Mouse (Mus musculus) limb, embryonic 12.5 days (tissue): ENCODE results near the gene Ssbp3. TPM values are rescaled to one million over a fixed set of nuclear protein-coding genes. Genes with fewer than 3 reads are reported as not detected.

Source experiments
- ATAC-seq: fragments of 200-750 bp; cut with Nextera tagmentation; 2 replicates; pipeline ENCODE4 v1.8.0; 2017; ENCODE audit warnings: low read depth, moderate TSS enrichment; ENCODE audit not compliant: insufficient number of reproducible peaks, insufficient read depth, low FRiP score, low TSS enrichment
- H3K27ac ChIP-seq: fragments of 300-500 bp; sonication (generic); 2 replicates; pipeline ENCODE4 v1.5.1; 2016; ENCODE audit warnings: mild to moderate bottlenecking, moderate library complexity
- H3K27me3 ChIP-seq: fragments of 300-500 bp; sonication (generic); 2 replicates; pipeline ENCODE4 v1.6.1; 2016; ENCODE audit warnings: mild to moderate bottlenecking, moderate library complexity
- H3K36me3 ChIP-seq: fragments of 300-500 bp; sonication (generic); 2 replicates; pipeline ENCODE4 v1.6.1; 2016; ENCODE audit warnings: mild to moderate bottlenecking, moderate library complexity
- H3K4me1 ChIP-seq: fragments of 300-500 bp; sonication (generic); replicated peaks from 2 replicates; pipeline ENCODE4 v1.6.1; 2016
- H3K4me2 ChIP-seq: fragments of 300-500 bp; sonication (generic); 2 replicates; pipeline ENCODE4 v1.6.1; 2016; ENCODE audit warnings: mild to moderate bottlenecking, moderate library complexity
- H3K4me3 ChIP-seq: fragments of 300-500 bp; sonication (generic); replicated peaks from 2 replicates; pipeline ENCODE4 v1.5.1; 2016; ENCODE audit warnings: mild to moderate bottlenecking
- H3K9ac ChIP-seq: fragments of 300-500 bp; sonication (generic); replicated peaks from 2 replicates; pipeline ENCODE4 v1.6.1; 2016; ENCODE audit warnings: mild to moderate bottlenecking, moderate library complexity
- H3K9me3 ChIP-seq: fragments of 300-500 bp; sonication (generic); 2 replicates; pipeline ENCODE4 v1.6.1; 2016; ENCODE audit warnings: mild to moderate bottlenecking, moderate library complexity
- WGBS: fragments of 180-500 bp; shearing (Covaris S2); methylation state at CpG from one replicate; pipeline ENCODE4 v1.1.7; 2016; 5-methylcytosine and 5-hydroxymethylcytosine counted together
- polyA plus RNA-seq: library from polyadenylated mRNA; unstranded; fragments of >200 nt; fragmentation: Nextera tagmentation; extraction: Ambion mirVana; gene quantifications from 2 replicates; pipeline ENCODE4 v1.2.1, GENCODE M21; 2016

The Ssbp3 gene
- polyA plus RNA-seq, 1 experiment from 2014 or later = 295 TPM

GRCm38 (mm10) chr4:106987725-106988364, 77.3 kb downstream of the Ssbp3 start:
- H3K27ac ChIP-seq = peak overlapping the region; percentile 36
- H3K9ac ChIP-seq = 0 out of 2 replicates have a peak overlapping the region, but pooled peaks have one; percentile 31
- 30% methylated on average over 7 of the region's 7 CpGs for WGBS
- ATAC-seq = no peak
- no peak overlapping the region for H3K4me2 ChIP-seq
- peaks cover 72% of the 10 kb centered on the region for H3K4me1 ChIP-seq
- no peak overlapping the region for H3K4me3 ChIP-seq
- no peaks in the 10 kb centered on the region for H3K9me3 ChIP-seq
- H3K27me3 ChIP-seq = no peaks in the 10 kb centered on the region
- H3K36me3 ChIP-seq = peaks cover 28% of the 10 kb centered on the region

- no peak overlapping the region for H3K9ac ChIP-seq
- no peak overlapping the region for H3K4me3 ChIP-seq
- no peak for ATAC-seq
- no peaks in the 10 kb centered on the region for H3K9me3 ChIP-seq
- H3K27ac ChIP-seq = peak overlapping the region; percentile 70; the same call in 1 of the 2 replicates
- peaks cover 68% of the 10 kb centered on the region for H3K4me1 ChIP-seq
- H3K36me3 ChIP-seq = peaks cover 28% of the 10 kb centered on the region
- 65% methylated on average over 6 of the region's 6 CpGs for WGBS
- H3K27me3 ChIP-seq = no peaks in the 10 kb centered on the region
- no peak overlapping the region for H3K4me2 ChIP-seq
Measured at GRCm38 (mm10) chr4:106988886-106989225, 78.4 kb downstream of the Ssbp3 start.

DNA sequence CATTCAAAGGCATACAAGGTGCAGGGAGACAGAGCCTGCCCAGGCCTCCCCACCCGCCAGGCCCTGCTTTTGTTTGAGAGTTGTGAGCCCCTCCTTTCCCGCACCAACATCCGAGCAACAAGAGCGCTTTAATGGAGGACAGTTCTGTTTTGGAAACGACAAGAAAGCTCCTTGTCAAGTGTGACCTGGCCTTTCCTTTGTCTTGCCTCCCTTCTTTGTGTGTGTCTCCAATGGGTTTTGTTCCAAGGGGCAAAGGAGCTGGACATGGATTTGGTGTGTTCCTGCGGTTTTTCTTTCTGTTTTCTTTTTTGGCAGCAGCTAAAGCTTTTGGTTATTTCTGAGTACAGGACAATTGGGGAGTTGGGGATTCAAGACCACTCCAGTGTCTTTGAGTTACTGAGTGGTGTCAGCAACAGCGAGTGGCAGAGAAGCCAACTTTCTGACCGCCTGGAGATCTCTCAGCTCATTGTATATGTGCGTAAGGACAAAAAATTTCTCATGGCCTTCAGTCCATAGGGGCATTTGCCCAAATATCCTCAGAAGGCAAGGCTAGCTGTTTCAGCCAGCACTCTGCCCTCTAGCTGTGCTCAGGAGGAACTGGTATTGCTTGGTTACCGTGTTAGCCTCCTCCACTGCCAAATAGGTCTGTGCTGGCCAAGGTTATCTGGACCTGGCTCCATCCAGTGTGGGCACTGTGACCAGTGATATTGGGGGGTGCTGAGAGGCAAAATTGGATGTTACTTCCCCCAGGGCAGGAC, 78.9 kb downstream of the Ssbp3 start:
- Histone ChIP-seq H3K27ac (peak overlapping the region; percentile 70; the same call in 1 of the 2 replicates), H3K27me3 (no peaks in the 10 kb centered on the region), H3K36me3 (peaks cover 30% of the 10 kb centered on the region), H3K9ac (no peak overlapping the region), H3K4me1 (peaks cover 68% of the 10 kb centered on the region), H3K4me2 (no peak overlapping the region), H3K9me3 (no peaks in the 10 kb centered on the region), H3K4me3 (no peak overlapping the region)
- ATAC-seq = no peak
- 65% methylated on average over 10 of the region's 10 CpGs for WGBS

DNA sequence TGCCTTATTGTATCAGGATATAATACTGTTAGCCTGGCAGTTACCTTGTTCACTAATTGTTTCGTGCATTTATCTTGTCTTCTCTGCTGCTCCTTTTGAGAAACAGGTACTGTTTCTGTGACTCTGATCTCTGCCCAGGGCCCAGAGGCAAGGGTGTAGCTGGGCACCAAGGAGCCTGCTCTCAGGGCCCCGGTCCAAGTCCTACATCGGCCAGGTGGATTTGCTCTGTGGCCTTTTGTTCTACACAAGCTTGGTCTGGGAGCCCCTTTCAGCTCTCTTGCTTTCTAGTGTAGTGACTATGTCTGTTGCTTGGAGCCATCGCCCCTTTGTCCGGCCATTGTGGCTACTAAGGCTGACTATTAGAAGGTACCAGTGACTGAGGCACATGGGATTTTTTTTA, 82.6 kb downstream of the Ssbp3 start:
- Histone ChIP-seq H3K9me3 (no peaks in the 10 kb centered on the region), H3K27me3 (no peaks in the 10 kb centered on the region), H3K9ac (0 out of 2 replicates have a peak overlapping the region, but pooled peaks have one; percentile 18), H3K4me2 (no peak overlapping the region), H3K36me3 (peaks cover 35% of the 10 kb centered on the region), H3K4me3 (no peak overlapping the region), H3K4me1 (peaks cover 64% of the 10 kb centered on the region), H3K27ac (no peak overlapping the region)
- no peak for ATAC-seq
- WGBS = 93% methylated on average over 5 of the region's 5 CpGs

GRCm38 (mm10) chr4:106994252-106994651, 83.8 kb downstream of the Ssbp3 start:
- peaks cover 37% of the 10 kb centered on the region for H3K36me3 ChIP-seq
- no peak overlapping the region for H3K4me3 ChIP-seq
- peaks cover 58% of the 10 kb centered on the region for H3K4me1 ChIP-seq
- no peak for ATAC-seq
- no peak overlapping the region for H3K9ac ChIP-seq
- no peaks in the 10 kb centered on the region for H3K27me3 ChIP-seq
- H3K9me3 ChIP-seq = no peaks in the 10 kb centered on the region
- 87% methylated on average over 5 of the region's 5 CpGs for WGBS
- H3K27ac ChIP-seq = no peak overlapping the region; the same call in 1 of the 2 replicates
- H3K4me2 ChIP-seq = no peak overlapping the region

- ATAC-seq = no peak
- no peak overlapping the region for H3K4me2 ChIP-seq
- H3K27ac ChIP-seq = no peak overlapping the region
- no peaks in the 10 kb centered on the region for H3K27me3 ChIP-seq
- no peaks in the 10 kb centered on the region for H3K9me3 ChIP-seq
- WGBS = 88% methylated on average over 6 of the region's 6 CpGs
- peaks cover 32% of the 10 kb centered on the region for H3K36me3 ChIP-seq
- no peak overlapping the region for H3K9ac ChIP-seq
- peaks cover 61% of the 10 kb centered on the region for H3K4me1 ChIP-seq
- no peak overlapping the region for H3K4me3 ChIP-seq
Measured at GRCm38 (mm10) chr4:106995069-106995468, 84.6 kb downstream of the Ssbp3 start.

DNA sequence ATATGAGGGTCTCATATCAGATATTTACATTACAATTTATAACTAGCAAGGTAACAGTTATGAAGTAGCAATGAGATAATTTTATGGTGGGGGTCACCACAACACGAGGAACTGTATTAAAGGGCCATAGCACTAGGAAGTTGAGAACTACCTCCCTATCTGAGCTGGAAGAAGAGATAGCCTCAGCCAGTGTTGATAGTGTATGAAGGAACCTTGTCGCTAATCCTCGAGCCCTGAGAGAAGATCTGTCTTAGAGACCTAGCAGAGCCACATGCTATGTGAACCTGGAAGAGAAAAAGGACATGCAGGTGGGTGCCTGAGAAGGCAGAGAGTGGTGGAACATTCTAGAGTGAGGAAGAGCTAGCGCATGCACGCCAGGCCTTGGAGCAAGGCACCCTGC, 85.0 kb downstream of the Ssbp3 start:
- Histone ChIP-seq H3K36me3 (peaks cover 29% of the 10 kb centered on the region), H3K4me1 (peaks cover 65% of the 10 kb centered on the region), H3K27ac (peak overlapping the region; percentile 45; the same call in 1 of the 2 replicates), H3K9me3 (no peaks in the 10 kb centered on the region), H3K4me3 (no peak overlapping the region), H3K27me3 (no peaks in the 10 kb centered on the region), H3K9ac (no peak overlapping the region), H3K4me2 (no peak overlapping the region)
- ATAC-seq = no peak
- WGBS = 80% methylated on average over 5 of the region's 5 CpGs

DNA sequence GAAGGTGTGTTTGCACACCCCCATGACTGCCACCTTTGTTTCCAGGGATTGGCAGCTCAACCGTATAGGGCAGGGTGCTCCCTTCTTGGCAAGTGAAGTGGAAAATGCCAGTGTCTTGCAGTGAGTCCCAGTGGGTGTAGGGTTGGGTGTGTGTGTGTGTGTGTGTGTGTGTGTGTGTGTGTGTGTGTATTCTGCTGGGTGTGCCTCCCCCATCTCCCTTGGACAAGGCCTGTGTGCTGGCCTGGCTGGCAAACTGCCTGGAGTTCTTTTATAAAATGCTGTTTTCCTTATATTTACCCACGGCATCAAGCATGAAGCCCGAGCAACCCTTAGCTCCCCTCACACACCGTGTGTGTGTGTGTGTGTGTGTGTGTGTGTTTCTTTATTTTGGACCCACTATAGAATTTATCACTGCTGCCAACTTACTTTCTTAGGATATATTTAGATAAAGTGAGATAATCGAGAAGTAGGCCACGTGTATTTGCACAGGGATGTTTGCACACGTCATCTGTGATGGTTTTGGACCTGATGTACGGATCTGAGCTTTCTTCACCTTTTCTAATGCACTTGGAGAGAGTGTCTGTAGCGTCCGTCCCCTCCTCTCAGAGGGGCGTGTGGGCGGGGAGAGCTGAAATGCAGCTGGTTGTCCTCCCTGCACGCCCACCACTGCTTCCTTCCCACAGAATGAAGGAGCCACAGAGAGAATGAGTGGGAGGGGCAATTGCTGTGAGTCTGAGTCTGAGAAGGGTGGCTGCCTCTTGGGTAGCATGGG, 86.0 kb downstream of the Ssbp3 start:
- no peak for ATAC-seq
- Histone ChIP-seq H3K36me3 (peaks cover 20% of the 10 kb centered on the region), H3K27ac (no peak overlapping the region; the same call in 1 of the 2 replicates), H3K4me2 (no peak overlapping the region), H3K4me1 (peaks cover 75% of the 10 kb centered on the region), H3K4me3 (no peak overlapping the region), H3K9me3 (no peaks in the 10 kb centered on the region), H3K27me3 (no peaks in the 10 kb centered on the region), H3K9ac (no peak overlapping the region)
- 67% methylated on average over 13 of the region's 13 CpGs for WGBS

DNA sequence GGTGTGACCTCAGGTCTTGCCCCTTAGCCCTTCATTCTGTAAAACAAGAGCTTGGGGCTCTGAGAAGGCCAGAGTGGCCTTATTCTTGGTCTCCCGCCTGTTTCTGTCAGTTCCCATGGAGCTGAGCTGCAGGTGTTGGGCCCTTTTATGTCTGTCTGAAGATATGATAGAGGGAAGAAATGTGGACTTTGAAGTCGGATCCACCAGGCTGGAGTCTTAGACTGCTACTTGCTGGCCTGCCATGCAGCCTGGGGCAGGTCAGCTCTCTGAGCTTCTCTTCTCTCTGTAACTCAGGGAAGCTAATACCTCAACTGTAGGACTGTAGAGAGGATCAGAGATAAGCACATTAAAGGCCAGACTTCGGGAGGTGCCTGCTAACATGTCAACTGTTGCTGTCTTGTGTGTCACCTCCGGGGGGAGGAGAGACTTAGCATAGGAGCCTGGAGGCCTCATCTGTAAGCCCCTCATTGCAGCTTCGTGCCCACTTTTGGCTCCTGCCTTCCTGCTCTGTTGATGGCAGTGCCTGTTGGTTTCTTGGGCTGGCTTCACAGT, 90.8 kb downstream of the Ssbp3 start:
- Histone ChIP-seq H3K27ac (peak overlapping the region; percentile 62; the same call in 1 of the 2 replicates), H3K9me3 (no peaks in the 10 kb centered on the region), H3K4me1 (peaks cover 85% of the 10 kb centered on the region), H3K9ac (no peak overlapping the region), H3K27me3 (no peaks in the 10 kb centered on the region), H3K4me2 (no peak overlapping the region), H3K4me3 (no peak overlapping the region), H3K36me3 (peaks cover 22% of the 10 kb centered on the region)
- no peak for ATAC-seq
- 45% methylated on average over 5 of the region's 5 CpGs for WGBS

GRCm38 (mm10) chr4:107001916-107002488, 91.5 kb downstream of the Ssbp3 start:
- no peaks in the 10 kb centered on the region for H3K27me3 ChIP-seq
- peak; percentile 54; the same call in 1 of the 2 replicates for ATAC-seq
- peak overlapping the region; percentile 62 for H3K27ac ChIP-seq
- no peaks in the 10 kb centered on the region for H3K9me3 ChIP-seq
- no peak overlapping the region for H3K4me3 ChIP-seq
- H3K9ac ChIP-seq = no peak overlapping the region
- no peak overlapping the region for H3K4me2 ChIP-seq
- peaks cover 79% of the 10 kb centered on the region for H3K4me1 ChIP-seq
- H3K36me3 ChIP-seq = peaks cover 26% of the 10 kb centered on the region
- 41% methylated on average over 14 of the region's 14 CpGs for WGBS
